Mouse (Mus musculus): ENCODE measurements around the gene Plpp2.

Plpp2 gene

GRCm38 (mm10) chr10:79552531-79552930 lies 18.9 kb upstream of the Plpp2 start:
- in situ Hi-C loops (cut with MboI; ENCODE audit: unreplicated experiment in 2 of 2) = no loop called here

GRCm38 (mm10) chr10:79550366-79550765 lies 16.8 kb upstream of the Plpp2 start:
- in situ Hi-C loops (cut with MboI; ENCODE audit: unreplicated experiment in 2 of 2) = no loop called here

- in situ Hi-C loops (cut with MboI; ENCODE audit: unreplicated experiment in 2 of 2) = no loop called here
Observed at GRCm38 (mm10) chr10:79548971-79549723, 15.6 kb upstream of the Plpp2 start.

- in situ Hi-C loops (cut with MboI; ENCODE audit: unreplicated experiment in 2 of 2) = no loop called here
Observed at GRCm38 (mm10) chr10:79548546-79548945, 14.9 kb upstream of the Plpp2 start.

GRCm38 (mm10) chr10:79547148-79547675 lies 13.6 kb upstream of the Plpp2 start:
- in situ Hi-C loops (cut with MboI; ENCODE audit: unreplicated experiment in 2 of 2) = no loop called here

GRCm38 (mm10) chr10:79546483-79546882 lies 12.9 kb upstream of the Plpp2 start:
- in situ Hi-C loops (cut with MboI; ENCODE audit: unreplicated experiment in 2 of 2) = no loop called here

GRCm38 (mm10) chr10:79545891-79546290 lies 12.3 kb upstream of the Plpp2 start:
- in situ Hi-C loops (cut with MboI; ENCODE audit: unreplicated experiment in 2 of 2) = no loop called here

GRCm38 (mm10) chr10:79544631-79545030 lies 11.0 kb upstream of the Plpp2 start:
- in situ Hi-C loops (cut with MboI; ENCODE audit: unreplicated experiment in 2 of 2) = no loop called here

GRCm38 (mm10) chr10:79543884-79544597 lies 10.4 kb upstream of the Plpp2 start:
- in situ Hi-C loops (cut with MboI; ENCODE audit: unreplicated experiment in 2 of 2) = no loop called here

- in situ Hi-C loops (cut with MboI; ENCODE audit: unreplicated experiment in 2 of 2) = no loop called here
Observed at GRCm38 (mm10) chr10:79542171-79542570, 8.6 kb upstream of the Plpp2 start.

- in situ Hi-C loops (cut with MboI; ENCODE audit: unreplicated experiment in 2 of 2) = no loop called here
Observed at GRCm38 (mm10) chr10:79541522-79541921, 7.9 kb upstream of the Plpp2 start.

- in situ Hi-C loops (cut with MboI; ENCODE audit: unreplicated experiment in 2 of 2) = no loop called here
Observed at GRCm38 (mm10) chr10:79540746-79541145, 7.2 kb upstream of the Plpp2 start.

- in situ Hi-C loops (cut with MboI; ENCODE audit: unreplicated experiment in 2 of 2) = no loop called here
Observed at GRCm38 (mm10) chr10:79539701-79540495, 6.3 kb upstream of the Plpp2 start.

GRCm38 (mm10) chr10:79538873-79539272 lies 5.3 kb upstream of the Plpp2 start:
- in situ Hi-C loops (cut with MboI; ENCODE audit: unreplicated experiment in 2 of 2) = no loop called here

GRCm38 (mm10) chr10:79538323-79538722 lies 4.7 kb upstream of the Plpp2 start:
- in situ Hi-C loops (cut with MboI; ENCODE audit: unreplicated experiment in 2 of 2) = no loop called here

- in situ Hi-C loops (cut with MboI; ENCODE audit: unreplicated experiment in 2 of 2) = no loop called here
Observed at GRCm38 (mm10) chr10:79537781-79538180, 4.2 kb upstream of the Plpp2 start.

- in situ Hi-C loops (cut with MboI; ENCODE audit: unreplicated experiment in 2 of 2) = no loop called here
Observed at GRCm38 (mm10) chr10:79537271-79537670, 3.7 kb upstream of the Plpp2 start.

- in situ Hi-C loops (cut with MboI; ENCODE audit: unreplicated experiment in 2 of 2) = no loop called here
Observed at GRCm38 (mm10) chr10:79536461-79537080, 3.0 kb upstream of the Plpp2 start.

- in situ Hi-C loops (cut with MboI; ENCODE audit: unreplicated experiment in 2 of 2) = no loop called here
Observed at GRCm38 (mm10) chr10:79535431-79535830, 1.8 kb upstream of the Plpp2 start.

- in situ Hi-C loops (cut with MboI; ENCODE audit: unreplicated experiment in 2 of 2) = no loop called here
Observed at GRCm38 (mm10) chr10:79534426-79534825, 830 bp upstream of the Plpp2 start.

GRCm38 (mm10) chr10:79532678-79533077 lies 918 bp downstream of the Plpp2 start:
- in situ Hi-C loops (cut with MboI; ENCODE audit: unreplicated experiment in 2 of 2) = no loop called here
